Mouse (Mus musculus) brain, embryonic 14.5 days (tissue): ENCODE results near the gene Agpat3.

Source experiments
- CTCF ChIP-seq: fragments of 200-500 bp; IDR thresholded peaks from 2 replicates; pipeline ENCODE4 v1.5.1; 2012; ENCODE audit warnings: inconsistent platforms, mild to moderate bottlenecking, moderate library complexity, borderline replicate concordance; ENCODE audit not compliant: insufficient read depth, insufficient read length; ENCODE audit errors: extremely low read depth
- POLR2A ChIP-seq: fragments of 200-500 bp; IDR thresholded peaks from 2 replicates; pipeline ENCODE4 v1.6.1; 2012; ENCODE audit warnings: mild to moderate bottlenecking, inconsistent platforms, borderline replicate concordance; ENCODE audit not compliant: poor library complexity, insufficient read depth, insufficient read length, severe bottlenecking; ENCODE audit errors: extremely low read depth

GRCm38 (mm10) chr10:78345466-78345865 is 6.8 kb downstream of the Agpat3 start:
- TF ChIP-seq POLR2A (no peak), CTCF (no peak)
